Mouse (Mus musculus) embryonic facial prominence, embryonic 14.5 days (tissue): Measurements from ENCODE around the gene Vmn1r22. TPM values are rescaled to one million over a fixed set of nuclear protein-coding genes. Genes with fewer than 3 reads are reported as not detected.
"Not testable (repeated sequence)": the region's sequence is repeated elsewhere in the genome, so short reads cannot be mapped to it uniquely, and the experiment has no call there.

ENCODE experiments used
- ATAC-seq: fragments of 200-750 bp; cut with Nextera tagmentation; 2 replicates; pipeline ENCODE4 v1.8.0; 2017; ENCODE audit warnings: low read depth, moderate number of reproducible peaks, moderate TSS enrichment
- DNase-seq: peaks from one replicate; pipeline ENCODE4 v3.0.0-alpha.2; 2015; ENCODE audit warnings: low spot score
- H3K27ac ChIP-seq: fragments of 300-500 bp; sonication (generic); replicated peaks from 2 replicates; pipeline ENCODE4 v1.5.1; 2014; ENCODE audit warnings: low read depth, mild to moderate bottlenecking, low read length, moderate library complexity
- H3K27me3 ChIP-seq: fragments of 300-500 bp; sonication (generic); replicated peaks from 2 replicates; pipeline ENCODE4 v1.6.1; 2014; ENCODE audit warnings: low read length; ENCODE audit not compliant: control insufficient read depth, insufficient read depth
- H3K36me3 ChIP-seq: fragments of 300-500 bp; sonication (generic); 2 replicates; pipeline ENCODE4 v1.6.1; 2014; ENCODE audit warnings: low read length, mixed read lengths; ENCODE audit not compliant: control insufficient read depth, insufficient read depth
- H3K4me1 ChIP-seq: fragments of 300-500 bp; sonication (generic); 2 replicates; pipeline ENCODE4 v1.6.1; 2014; ENCODE audit warnings: antibody characterized with exemption, low read length; ENCODE audit not compliant: control insufficient read depth, insufficient read depth
- H3K4me2 ChIP-seq: fragments of 300-500 bp; sonication (generic); 2 replicates; pipeline ENCODE4 v1.6.1; 2014; ENCODE audit warnings: low read depth, mild to moderate bottlenecking, low read length, moderate library complexity, mixed read lengths
- H3K4me3 ChIP-seq: fragments of 300-500 bp; sonication (generic); 2 replicates; pipeline ENCODE4 v1.5.1; 2014; ENCODE audit warnings: low read depth, mild to moderate bottlenecking, low read length
- H3K9ac ChIP-seq: fragments of 300-500 bp; sonication (generic); 2 replicates; pipeline ENCODE4 v1.6.1; 2014; ENCODE audit warnings: low read depth, mild to moderate bottlenecking, low read length, moderate library complexity, mixed read lengths
- H3K9me3 ChIP-seq: fragments of 300-500 bp; sonication (generic); 2 replicates; pipeline ENCODE4 v1.6.1; 2016; ENCODE audit warnings: low read length; ENCODE audit not compliant: control insufficient read depth
- WGBS: fragments of 180-500 bp; shearing (Covaris S2); extraction: QIAGEN DNeasy Blood & Tissue Kit; methylation state at CpG from one replicate; pipeline ENCODE4 v1.1.7; 2014; 5-methylcytosine and 5-hydroxymethylcytosine counted together
- polyA plus RNA-seq: library from polyadenylated mRNA; unstranded; fragments of >200 nt; fragmentation: Nextera tagmentation; extraction: Ambion mirVana; gene quantifications from 2 replicates; pipeline ENCODE4 v1.2.1, GENCODE M21; 2014

Gene Vmn1r22
- not detected in 2 replicates for polyA plus RNA-seq

DNA sequence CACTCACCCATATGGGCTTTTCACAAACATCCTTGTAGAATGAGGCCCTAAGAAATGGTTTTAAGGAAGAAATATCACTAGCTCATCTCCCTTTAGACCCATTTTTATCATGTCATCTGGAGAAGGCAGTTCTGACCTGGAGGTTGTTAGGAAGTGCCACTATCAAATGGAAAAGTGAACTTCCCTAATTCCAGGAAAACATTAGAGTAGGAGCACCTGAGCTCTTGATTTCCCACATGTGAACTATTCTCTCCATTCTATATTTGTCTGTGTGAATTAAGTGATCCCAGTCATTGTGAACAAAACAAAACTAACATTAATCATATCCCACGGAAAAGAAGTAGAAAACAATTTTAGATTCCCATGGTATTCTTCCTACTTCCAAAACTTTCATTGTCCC, at the start of gene Vmn1r22:
Vmn1r22 (minus strand) TSS at position 101 of the 400 bp plus-strand sequence.
- no peak for ATAC-seq
- 82% methylated on average over 1 of the region's 1 CpGs for WGBS

GRCm38 (mm10) chr6:57926738-57927137, 18.9 kb upstream of the Vmn1r22 start, which contains the start of gene Vmn1r23:
Gene Vmn1r23 (minus strand): TSS chr6:57926838.
- H3K4me3 ChIP-seq: no peak within 1 kb of the TSS
- no peaks in the 10 kb centered on the region for H3K4me1 ChIP-seq
- H3K27me3 ChIP-seq: no peaks in the 10 kb centered on the region
- DNase-seq: no peak
- no peak within 1 kb of the TSS for H3K9ac ChIP-seq
- no peaks in the 10 kb centered on the region for H3K36me3 ChIP-seq
- no peak within 1 kb of the TSS for H3K27ac ChIP-seq
- no peak for ATAC-seq
- no peaks in the 10 kb centered on the region for H3K9me3 ChIP-seq
- 89% methylated on average over 1 of the region's 1 CpGs for WGBS
- H3K4me2 ChIP-seq: no peak within 1 kb of the TSS

More for the DNA sequence above, at the start of gene Vmn1r22:
- Histone ChIP-seq H3K4me2 (no peak within 1 kb of the TSS), H3K4me3 (no peak within 1 kb of the TSS), H3K4me1 (no peaks in the 10 kb centered on the region), H3K9ac (no peak within 1 kb of the TSS), H3K27ac (no peak within 1 kb of the TSS), H3K36me3 (no peaks in the 10 kb centered on the region), H3K27me3 (no peaks in the 10 kb centered on the region), H3K9me3 (no peaks in the 10 kb centered on the region)
- DNase-seq: no peak

DNA sequence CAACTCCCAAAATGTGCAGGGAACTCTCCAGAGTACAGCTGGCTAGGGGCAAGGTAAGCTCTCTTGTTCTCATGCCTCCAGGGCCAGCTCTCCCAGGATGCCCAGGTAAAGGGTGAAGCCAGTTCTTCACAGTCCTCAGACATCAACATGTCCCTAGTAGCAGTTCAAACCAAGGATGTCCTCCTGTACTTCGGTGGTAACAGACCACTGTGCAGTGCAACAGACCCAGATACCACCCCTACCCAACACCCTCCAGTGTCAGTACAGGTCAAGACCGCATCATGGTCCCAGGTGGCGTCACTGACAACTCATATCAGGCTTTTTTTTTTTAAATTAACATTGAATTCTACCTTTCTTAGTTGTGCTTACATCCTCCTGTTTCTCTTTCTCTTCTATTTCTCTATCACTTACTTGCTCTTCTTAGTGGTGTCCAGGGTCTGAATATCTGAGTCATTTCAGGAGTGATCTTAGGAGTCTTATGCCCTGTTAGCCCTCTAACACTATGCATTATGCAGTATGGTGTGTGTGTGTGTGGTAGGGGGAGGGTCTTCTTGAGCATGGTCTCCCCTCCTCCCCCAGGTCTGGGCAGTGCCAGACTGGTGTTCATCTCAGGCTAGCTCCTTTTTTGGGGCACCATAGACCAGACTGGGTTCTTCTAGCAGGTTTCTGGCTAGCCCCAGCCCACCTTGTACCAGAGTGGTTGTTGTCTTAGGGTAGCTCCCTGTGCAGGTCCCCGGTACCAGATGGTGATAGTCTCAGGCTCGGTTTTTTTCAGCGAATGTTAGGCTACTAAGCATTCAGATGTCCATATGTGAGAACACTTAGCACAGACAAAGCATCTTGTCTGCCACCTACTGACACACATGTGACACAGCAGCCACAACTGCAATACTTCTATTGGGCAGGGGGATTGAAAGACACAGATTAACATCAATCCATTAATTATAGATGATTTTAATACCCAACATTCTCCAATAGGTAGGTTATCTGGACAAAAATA, 48.5 kb downstream of the Vmn1r22 start:
- 52% methylated on average over 6 of the region's 6 CpGs for WGBS
- Histone ChIP-seq H3K4me2 (no peak overlapping the region), H3K9me3 (no peaks in the 10 kb centered on the region), H3K9ac (no peak overlapping the region), H3K36me3 (no peaks in the 10 kb centered on the region), H3K27me3 (no peaks in the 10 kb centered on the region), H3K27ac (no peak overlapping the region), H3K4me1 (no peaks in the 10 kb centered on the region), H3K4me3 (no peak overlapping the region)
- ATAC-seq (0 out of 2 replicates have a peak, but pooled peaks have one; percentile 55), DNase-seq (peak; percentile 67)

- WGBS: 91% methylated on average over 5 of the region's 5 CpGs
Measured at GRCm38 (mm10) chr6:57851177-57851576, 56.7 kb downstream of the Vmn1r22 start.

GRCm38 (mm10) chr6:57850286-57850685, 57.5 kb downstream of the Vmn1r22 start, which contains the start of gene Vmn1r21:
Gene Vmn1r21 (minus strand): TSS chr6:57850343.
- no peak within 1 kb of the TSS for H3K27ac ChIP-seq
- no peak within 1 kb of the TSS for H3K4me3 ChIP-seq
- no peaks in the 10 kb centered on the region for H3K9me3 ChIP-seq
- ATAC-seq: no peak
- DNase-seq: no peak
- no peaks in the 10 kb centered on the region for H3K27me3 ChIP-seq
- H3K9ac ChIP-seq: no peak within 1 kb of the TSS
- H3K4me1 ChIP-seq: no peaks in the 10 kb centered on the region
- H3K36me3 ChIP-seq: no peaks in the 10 kb centered on the region
- no peak within 1 kb of the TSS for H3K4me2 ChIP-seq
- WGBS: 44% methylated on average over 1 of the region's 1 CpGs

More at GRCm38 (mm10) chr6:57851177-57851576, 56.7 kb downstream of the Vmn1r22 start:
- H3K9me3 ChIP-seq, H3K9ac ChIP-seq, H3K4me1 ChIP-seq, H3K27ac ChIP-seq, H3K4me3 ChIP-seq, H3K4me2 ChIP-seq, ATAC-seq, H3K36me3 ChIP-seq, H3K27me3 ChIP-seq, DNase-seq: not testable (repeated sequence)

Other genes starting within 250 kb of the Vmn1r22 start
- gene Pyurf, start 215.9 kb downstream of the Vmn1r22 start, polyA plus RNA-seq: 13.1 and 14.3 TPM in 2 replicates
- gene Lancl2, start 205.5 kb downstream of the Vmn1r22 start, polyA plus RNA-seq: 24.7 and 25.6 TPM in 2 replicates
- 25.2 and 26.6 TPM in 2 replicates for gene Vopp1, start 82.9 kb downstream of the Vmn1r22 start, polyA plus RNA-seq
- not detected in 2 replicates for gene Vmn1r21, start 57.7 kb downstream of the Vmn1r22 start, polyA plus RNA-seq
- gene Vmn1r23, start 18.8 kb upstream of the Vmn1r22 start, polyA plus RNA-seq: not detected in 2 replicates
- gene Vmn1r24, start 53.5 kb upstream of the Vmn1r22 start, polyA plus RNA-seq: not detected in 2 replicates
- not detected in 2 replicates for gene Vmn1r25, start 72.8 kb upstream of the Vmn1r22 start, polyA plus RNA-seq
- gene Vmn1r26, start 107.1 kb upstream of the Vmn1r22 start, polyA plus RNA-seq: not detected in 2 replicates